Mouse (Mus musculus) lung, embryonic 14.5 days (tissue): ENCODE results near the gene Jund. TPM values are rescaled to one million over a fixed set of nuclear protein-coding genes. Genes with fewer than 3 reads are reported as not detected.

Source experiments
- ATAC-seq: fragments of 200-750 bp; cut with Nextera tagmentation; 2 replicates; pipeline ENCODE4 v1.8.0; 2017; ENCODE audit warnings: mild to moderate bottlenecking, moderate TSS enrichment, moderate library complexity; ENCODE audit not compliant: insufficient read depth
- DNase-seq: peaks from one replicate; pipeline ENCODE4 v3.0.0-alpha.2; 2015
- H3K27ac ChIP-seq: fragments of 300-500 bp; sonication (generic); 2 replicates; pipeline ENCODE4 v1.5.1; 2014; ENCODE audit warnings: low read depth, mild to moderate bottlenecking, moderate library complexity
- H3K27me3 ChIP-seq: fragments of 300-500 bp; sonication (generic); 2 replicates; pipeline ENCODE4 v1.6.1; 2014; ENCODE audit warnings: low read length, control low read depth; ENCODE audit not compliant: insufficient read depth
- H3K36me3 ChIP-seq: fragments of 300-500 bp; sonication (generic); 2 replicates; pipeline ENCODE4 v1.6.1; 2014; ENCODE audit warnings: control low read depth; ENCODE audit not compliant: insufficient read depth
- H3K4me1 ChIP-seq: fragments of 300-500 bp; sonication (generic); 2 replicates; pipeline ENCODE4 v1.6.1; 2014; ENCODE audit warnings: antibody characterized with exemption, control low read depth; ENCODE audit not compliant: insufficient read depth
- H3K4me2 ChIP-seq: fragments of 300-500 bp; sonication (generic); 2 replicates; pipeline ENCODE4 v1.6.1; 2014; ENCODE audit warnings: mild to moderate bottlenecking
- H3K4me3 ChIP-seq: fragments of 300-500 bp; sonication (generic); 2 replicates; pipeline ENCODE4 v1.5.1; 2014; ENCODE audit warnings: low read depth, low read length
- H3K9ac ChIP-seq: fragments of 300-500 bp; sonication (generic); 2 replicates; pipeline ENCODE4 v1.6.1; 2014
- H3K9me3 ChIP-seq: fragments of 300-500 bp; sonication (generic); 2 replicates; pipeline ENCODE4 v1.6.1; 2016; ENCODE audit warnings: low read depth, low read length, control low read depth
- CTCF ChIP-seq: IDR thresholded peaks from 2 replicates; pipeline ENCODE4 v1.5.1; 2016; ENCODE audit warnings: antibody characterized with exemption, low read depth
- WGBS: fragments of 180-500 bp; shearing (Covaris S2); extraction: QIAGEN DNeasy Blood & Tissue Kit; methylation state at CpG from one replicate; pipeline ENCODE4 v1.1.7; 2014; 5-methylcytosine and 5-hydroxymethylcytosine counted together
- polyA plus RNA-seq: library from polyadenylated mRNA; unstranded; fragments of >200 nt; fragmentation: Nextera tagmentation; extraction: Ambion mirVana; gene quantifications from 2 replicates; pipeline ENCODE4 v1.2.1, GENCODE M21; 2014

Jund gene
- polyA plus RNA-seq, 1 experiment from 2014 or later = 72.9 TPM

- H3K9me3 ChIP-seq = no peaks in the 10 kb centered on the region
- no peak overlapping the region for H3K4me3 ChIP-seq
- DNase-seq = no peak
- TF ChIP-seq CTCF = no peak
- no peak overlapping the region for H3K9ac ChIP-seq
- 81% methylated on average over 23 of the region's 23 CpGs for WGBS
- peaks cover 57% of the 10 kb centered on the region for H3K27me3 ChIP-seq
- H3K4me2 ChIP-seq = no peak overlapping the region
- H3K4me1 ChIP-seq = peaks cover 9% of the 10 kb centered on the region; the same call in 1 of the 2 replicates
- H3K36me3 ChIP-seq = no peaks in the 10 kb centered on the region
- H3K27ac ChIP-seq = no peak overlapping the region
- no peak for ATAC-seq
Measured at GRCm38 (mm10) chr8:70748246-70749096, 49.7 kb downstream of the Jund start.

DNA sequence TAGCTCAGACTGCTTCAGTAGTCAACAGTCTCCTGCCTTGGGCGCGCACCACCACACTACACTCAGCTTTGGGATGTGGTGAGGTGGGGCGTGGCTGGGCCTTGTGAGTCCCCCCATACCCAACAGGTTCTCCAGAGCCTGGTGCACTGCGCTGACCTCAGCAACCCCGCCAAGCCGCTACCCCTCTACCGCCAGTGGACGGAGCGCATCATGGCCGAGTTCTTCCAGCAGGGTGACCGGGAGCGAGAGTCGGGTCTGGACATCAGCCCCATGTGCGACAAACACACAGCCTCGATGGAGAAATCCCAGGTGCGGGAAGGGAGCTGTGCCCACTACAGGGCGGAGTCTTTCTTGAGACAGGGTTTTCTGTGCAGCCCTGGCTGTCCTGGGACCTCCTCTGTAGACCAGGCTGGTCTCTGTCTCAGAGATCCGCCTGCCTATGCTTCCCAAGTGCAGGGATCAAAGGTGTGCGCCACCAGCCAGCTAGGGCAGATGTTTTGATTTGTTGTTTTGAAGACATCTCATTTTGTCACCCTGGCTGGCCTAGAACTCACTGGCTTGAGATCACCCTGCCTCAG is 50.4 kb downstream of the Jund start:
- no peaks in the 10 kb centered on the region for H3K9me3 ChIP-seq
- no peak overlapping the region for H3K4me3 ChIP-seq
- no peak for DNase-seq
- no peak overlapping the region for H3K4me2 ChIP-seq
- no peak for ATAC-seq
- H3K9ac ChIP-seq = no peak overlapping the region
- no peaks in the 10 kb centered on the region for H3K36me3 ChIP-seq
- peaks cover 49% of the 10 kb centered on the region for H3K27me3 ChIP-seq
- TF ChIP-seq CTCF = no peak
- H3K27ac ChIP-seq = no peak overlapping the region
- 69% methylated on average over 19 of the region's 19 CpGs for WGBS
- peaks cover 15% of the 10 kb centered on the region; the same call in 1 of the 2 replicates for H3K4me1 ChIP-seq

Other genes with a start within 250 kb of the Jund start
- gene Klhl26, start 222.0 kb upstream of the Jund start, polyA plus RNA-seq = 21.8 and 24.4 TPM in 2 replicates
- gene Tmem59l, start 211.6 kb upstream of the Jund start, polyA plus RNA-seq = 6.7 and 8.3 TPM in 2 replicates
- 151 and 165 TPM in 2 replicates for gene Crlf1, start 205.8 kb upstream of the Jund start, polyA plus RNA-seq
- 113 and 126 TPM in 2 replicates for gene Rex1bd, start 192.2 kb upstream of the Jund start, polyA plus RNA-seq
- gene Uba52, start 188.1 kb upstream of the Jund start, polyA plus RNA-seq = 964 and 1,036 TPM in 2 replicates
- gene Fkbp8, start 171.2 kb upstream of the Jund start, polyA plus RNA-seq = 239 and 245 TPM in 2 replicates
- 56.3 and 59.0 TPM in 2 replicates for gene Kxd1, start 171.0 kb upstream of the Jund start, polyA plus RNA-seq
- gene Ell, start 159.5 kb upstream of the Jund start, polyA plus RNA-seq = 18.5 and 20.0 TPM in 2 replicates
- 91.6 and 107 TPM in 2 replicates for gene Isyna1, start 104.6 kb upstream of the Jund start, polyA plus RNA-seq
- 127 and 143 TPM in 2 replicates for gene Ssbp4, start 90.1 kb upstream of the Jund start, polyA plus RNA-seq
- 1.9 TPM in 2 replicates for gene Lrrc25, start 82.8 kb upstream of the Jund start, polyA plus RNA-seq
- gene Gdf15, start 66.5 kb upstream of the Jund start, polyA plus RNA-seq = 0.12 and 0.22 TPM in 2 replicates
- 46.6 and 48.2 TPM in 2 replicates for gene Pgpep1, start 38.6 kb upstream of the Jund start, polyA plus RNA-seq
- gene Lsm4, start 25.7 kb upstream of the Jund start, polyA plus RNA-seq = 305 and 327 TPM in 2 replicates
- gene Iqcn, start 4.5 kb downstream of the Jund start, polyA plus RNA-seq = 0.04 TPM in 1 of 2 replicates, not detected in the other
- not detected in 2 replicates for gene Gm3336, start 19.6 kb downstream of the Jund start, polyA plus RNA-seq
- 0.17 and 0.23 TPM in 2 replicates for gene Pde4c, start 24.8 kb downstream of the Jund start, polyA plus RNA-seq
- gene Rab3a, start 55.7 kb downstream of the Jund start, polyA plus RNA-seq = 10.5 and 12.0 TPM in 2 replicates
- gene Mpv17l2, start 62.0 kb downstream of the Jund start, polyA plus RNA-seq = 27.9 and 29.4 TPM in 2 replicates
- gene Pik3r2, start 77.8 kb downstream of the Jund start, polyA plus RNA-seq = 46.5 and 52.4 TPM in 2 replicates
- 16.1 and 18.0 TPM in 2 replicates for gene Mast3, start 106.1 kb downstream of the Jund start, polyA plus RNA-seq
- 0.17 TPM in 1 of 2 replicates, not detected in the other for gene Il12rb1, start 109.5 kb downstream of the Jund start, polyA plus RNA-seq
- 4.3 and 4.4 TPM in 2 replicates for gene Arrdc2, start 140.8 kb downstream of the Jund start, polyA plus RNA-seq
- gene Kcnn1, start 164.3 kb downstream of the Jund start, polyA plus RNA-seq = 0.54 and 0.72 TPM in 2 replicates
- gene Ccdc124, start 175.0 kb downstream of the Jund start, polyA plus RNA-seq = 121 and 125 TPM in 2 replicates
- gene Slc5a5, start 193.8 kb downstream of the Jund start, polyA plus RNA-seq = 0.12 and 0.16 TPM in 2 replicates
- 5,317 and 5,483 TPM in 2 replicates for gene Rpl18a, start 198.5 kb downstream of the Jund start, polyA plus RNA-seq
- gene Map1s, start 207.0 kb downstream of the Jund start, polyA plus RNA-seq = 53.3 and 54.4 TPM in 2 replicates